Mouse (Mus musculus): ENCODE results near the gene Cdkn2b. TPM values are rescaled to one million over a fixed set of nuclear protein-coding genes. Genes with fewer than 3 reads are reported as not detected.

Gene Cdkn2b
- total RNA-seq, 2 experiments from 2014 or later, result 0.16 to 0.35 TPM

DNA sequence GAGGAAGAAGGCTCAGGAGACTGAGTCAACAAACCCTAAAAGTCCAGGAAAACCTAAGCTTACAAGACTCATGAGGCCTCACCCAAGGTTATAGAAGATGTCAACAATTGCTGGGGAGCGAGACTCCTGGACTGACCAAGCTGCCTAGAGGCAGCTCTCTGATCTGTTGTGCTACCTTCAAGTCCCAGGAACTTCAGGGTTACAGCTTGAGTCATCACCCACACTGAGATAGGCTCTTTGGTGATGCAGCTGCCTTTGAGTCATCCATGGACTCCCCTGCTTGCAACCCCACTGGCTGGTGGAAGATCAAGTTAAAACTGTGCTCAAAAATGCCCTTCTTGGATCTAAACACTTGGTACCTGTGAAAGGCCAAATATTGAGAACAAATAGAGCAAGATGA, 53.1 kb downstream of the Cdkn2b start:
- DNase-seq, result no peak
- intact Hi-C loops (cut with DNase I; ENCODE audit: low total_unique reads), result no loop called here

Other genes with a start within 250 kb of the Cdkn2b start
- 10 to 100 TPM; 12.4 to 14.8 TPM for gene Mtap, start 173.9 kb downstream of the Cdkn2b start, total RNA-seq (2021)
- gene Cdkn2a, start 16.4 kb downstream of the Cdkn2b start, total RNA-seq (2021), result not detected